Mouse (Mus musculus): Measurements from ENCODE around the gene Slc44a3.

The Slc44a3 gene

DNA sequence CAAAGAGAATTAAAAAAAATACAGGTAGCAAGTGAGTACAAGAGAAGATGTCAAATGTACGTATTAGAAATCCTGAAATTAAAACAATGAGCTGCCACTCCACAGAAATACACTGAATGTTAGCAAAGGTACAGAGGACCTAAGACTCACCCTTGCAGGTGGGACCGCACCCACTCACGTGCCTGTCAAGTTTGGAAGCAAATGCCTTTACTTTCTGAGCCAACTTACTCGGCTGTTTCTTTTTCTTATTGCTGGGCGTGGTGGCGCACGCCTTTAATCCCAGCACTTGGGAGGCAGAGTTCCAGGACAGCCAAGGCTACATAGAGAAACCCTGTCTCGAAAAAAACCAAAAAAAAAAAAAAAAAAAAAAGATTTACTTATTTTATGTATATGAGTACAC, 109.8 kb downstream of the Slc44a3 start:
- DNase-seq = no peak

- DNase-seq = no peak
Observed at GRCm38 (mm10) chr3:121418850-121419435, 113.3 kb downstream of the Slc44a3 start.

- peak; percentile 58 for DNase-seq
Observed at GRCm38 (mm10) chr3:121418251-121418601, 114.0 kb downstream of the Slc44a3 start.

- DNase-seq = no peak
Observed at GRCm38 (mm10) chr3:121417379-121418250, 114.6 kb downstream of the Slc44a3 start.

GRCm38 (mm10) chr3:121416171-121417154, 115.7 kb downstream of the Slc44a3 start:
- peak; percentile 48 for DNase-seq

GRCm38 (mm10) chr3:121411450-121411849, 120.8 kb downstream of the Slc44a3 start:
- no peak for DNase-seq
